Mouse (Mus musculus): Measurements from ENCODE around the gene Oxgr1.

Oxgr1 gene

GRCm38 (mm10) chr14:120042187-120042820 lies at the start of gene Oxgr1:
TSS of gene Oxgr1 (minus strand) at chr14:120042435.
- ChIA-PET CTCF (no interaction called here), POLR2A (interaction anchor here in 1 of 4 experiments (1.3 kb wide), 1 partner anchor 95 kb away, joined by 3 read pairs; no protein-coding TSS in a partner anchor)

GRCm38 (mm10) chr14:120090401-120090800 lies 48.2 kb upstream of the Oxgr1 start:
- CTCF ChIA-PET, result no interaction called here
- POLR2A ChIA-PET, result no interaction called here

GRCm38 (mm10) chr14:120089649-120090360 lies 47.6 kb upstream of the Oxgr1 start:
- ChIA-PET POLR2A (no interaction called here), CTCF (no interaction called here)

GRCm38 (mm10) chr14:120089006-120089648 lies 46.9 kb upstream of the Oxgr1 start:
- POLR2A ChIA-PET, result no interaction called here
- CTCF ChIA-PET, result no interaction called here

GRCm38 (mm10) chr14:120084084-120084667 lies 41.9 kb upstream of the Oxgr1 start:
- ChIA-PET POLR2A (interaction anchor here in 1 of 4 experiments (0.8 kb wide), 1 partner anchor 394 kb away, joined by 3 read pairs; the partner anchor contains the start of gene Rap2a), CTCF (interaction anchor here in 1 of 4 experiments (0.7 kb wide), 1 partner anchor 38 kb away, joined by 4 read pairs; no protein-coding TSS in a partner anchor)

DNA sequence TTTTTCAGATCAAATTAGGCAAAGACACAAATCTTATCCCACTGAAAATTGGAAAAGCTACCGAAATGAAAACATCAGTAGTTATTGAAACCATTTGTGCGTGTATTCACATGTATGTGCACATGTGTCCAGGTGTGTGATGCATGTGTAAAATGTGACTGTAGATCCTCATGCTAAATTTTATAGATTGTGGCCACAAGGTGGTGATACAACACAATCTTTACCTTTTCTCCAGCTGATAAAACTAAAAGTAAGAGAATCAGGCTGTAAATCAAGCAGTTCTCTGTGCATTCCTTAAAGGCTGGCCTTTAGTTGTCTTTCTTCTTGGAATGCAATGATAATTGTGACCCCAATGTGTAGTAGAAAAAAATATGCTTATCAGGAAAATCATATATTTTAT lies 34.0 kb upstream of the Oxgr1 start:
- ChIA-PET CTCF (interaction anchor here (0.6 to 1.6 kb wide), 8 partner anchors 180 to 976 kb away, joined by 3 to 10 read pairs (median 3); no protein-coding TSS in a partner anchor), POLR2A (interaction anchor here in 1 of 4 experiments (0.7 kb wide), 1 partner anchor 230 kb away, joined by 3 read pairs; no protein-coding TSS in a partner anchor)

DNA sequence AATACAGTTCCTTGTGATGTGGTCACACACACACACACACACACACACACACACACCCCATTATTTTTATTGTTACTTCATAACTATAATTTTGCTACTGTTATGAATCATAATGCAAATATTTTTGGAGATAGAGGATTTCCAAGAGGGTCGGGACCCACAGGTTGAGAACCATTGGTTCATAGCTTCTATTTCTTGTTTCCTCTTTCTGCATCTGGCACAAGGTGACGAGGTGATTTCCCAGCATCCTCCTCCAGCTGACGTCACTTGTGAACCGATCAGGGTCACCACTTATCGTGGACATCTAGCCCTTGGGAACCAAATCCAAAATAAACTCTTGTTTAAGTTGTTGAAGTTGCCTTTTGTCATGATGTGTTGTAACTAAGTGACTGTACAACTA lies 33.5 kb upstream of the Oxgr1 start:
- ChIA-PET CTCF (interaction anchor here (0.8 to 1.6 kb wide), 7 partner anchors 180 to 976 kb away, joined by 3 to 10 read pairs (median 3); no protein-coding TSS in a partner anchor), POLR2A (interaction anchor here in 1 of 4 experiments (0.7 kb wide), 1 partner anchor 231 kb away, joined by 3 read pairs; no protein-coding TSS in a partner anchor)

DNA sequence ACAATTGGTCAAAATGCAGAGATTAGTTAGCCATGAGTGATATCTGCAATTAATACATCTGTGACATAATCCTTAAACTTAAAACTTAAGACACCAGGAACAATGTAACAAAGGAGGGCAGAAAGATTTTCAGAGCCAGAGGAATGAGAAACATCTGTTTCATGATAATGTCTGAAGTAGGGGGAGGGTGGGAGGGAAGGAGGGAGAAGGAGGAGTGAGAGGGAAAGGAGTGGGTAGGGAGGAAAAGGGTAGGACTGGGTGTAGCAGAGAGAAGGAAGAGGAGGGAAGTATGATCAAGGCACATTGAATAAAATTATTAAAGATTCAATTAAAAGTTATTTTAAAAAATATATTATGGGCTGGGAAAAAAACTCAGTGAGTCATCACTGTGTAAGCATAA lies 32.0 kb upstream of the Oxgr1 start:
- POLR2A ChIA-PET, result no interaction called here
- CTCF ChIA-PET, result no interaction called here

- POLR2A ChIA-PET, result interaction anchor here in 1 of 4 experiments (1.1 kb wide), 1 partner anchor 337 kb away, joined by 3 read pairs; no protein-coding TSS in a partner anchor
- CTCF ChIA-PET, result interaction anchor here (0.5 to 1.4 kb wide), 18 partner anchors 8 to 1136 kb away, joined by 3 to 8 read pairs (median 3); no protein-coding TSS in a partner anchor
Observed at GRCm38 (mm10) chr14:120061096-120061495, 18.9 kb upstream of the Oxgr1 start.

DNA sequence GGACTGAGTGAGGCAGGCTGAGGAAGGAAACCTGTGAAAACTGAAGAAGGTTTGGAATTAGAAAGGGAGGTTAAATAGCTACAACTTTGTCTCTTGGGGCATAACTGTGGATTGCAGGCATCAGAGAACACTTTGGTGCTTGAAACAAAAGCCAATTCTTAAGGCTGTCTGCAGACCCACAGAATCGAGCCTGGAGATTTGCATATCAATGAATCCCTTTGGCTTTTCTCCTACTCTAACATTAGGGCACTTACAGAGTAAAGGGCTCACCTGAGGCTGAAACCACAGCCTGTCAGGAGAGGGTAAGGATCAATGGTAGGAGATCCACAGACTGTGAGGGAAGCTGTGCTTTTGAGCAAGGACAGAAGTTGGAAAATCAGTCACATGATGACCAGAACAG lies 8.8 kb downstream of the Oxgr1 start:
- ChIA-PET CTCF (interaction anchor here in 1 of 4 experiments (0.6 to 0.7 kb wide), 2 partner anchors 731 to 807 kb away, joined by 3 read pairs; no protein-coding TSS in a partner anchor), POLR2A (no interaction called here)

DNA sequence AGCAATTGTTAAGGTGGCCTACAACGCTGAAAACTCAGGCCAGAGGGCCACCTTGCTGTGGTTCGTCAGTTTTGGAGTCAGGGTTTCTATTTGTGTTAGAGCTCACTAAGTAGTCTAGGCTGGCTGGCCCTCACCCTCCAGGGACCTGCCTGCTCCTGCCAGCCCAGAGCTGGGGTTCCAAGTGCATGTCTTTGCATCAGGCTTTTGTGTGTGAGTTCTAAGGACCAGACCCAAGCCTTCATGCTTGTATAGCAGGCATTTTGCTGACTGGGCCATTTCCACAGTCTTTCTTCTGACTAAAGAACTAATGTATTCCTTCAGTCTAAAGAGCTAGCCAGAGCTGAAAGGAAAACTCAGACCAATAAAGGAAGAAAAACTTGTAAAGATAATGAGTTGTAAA lies 22.3 kb downstream of the Oxgr1 start:
- CTCF ChIA-PET, result no interaction called here
- POLR2A ChIA-PET, result interaction anchor here in 1 of 4 experiments (0.5 kb wide), 1 partner anchor 862 kb away, joined by 7 read pairs; no protein-coding TSS in a partner anchor

- POLR2A ChIA-PET, result no interaction called here
- CTCF ChIA-PET, result interaction anchor here in 1 of 4 experiments (0.5 kb wide), 1 partner anchor 422 kb away, joined by 3 read pairs; no protein-coding TSS in a partner anchor
Observed at GRCm38 (mm10) chr14:120009969-120010872, 32.0 kb downstream of the Oxgr1 start.

DNA sequence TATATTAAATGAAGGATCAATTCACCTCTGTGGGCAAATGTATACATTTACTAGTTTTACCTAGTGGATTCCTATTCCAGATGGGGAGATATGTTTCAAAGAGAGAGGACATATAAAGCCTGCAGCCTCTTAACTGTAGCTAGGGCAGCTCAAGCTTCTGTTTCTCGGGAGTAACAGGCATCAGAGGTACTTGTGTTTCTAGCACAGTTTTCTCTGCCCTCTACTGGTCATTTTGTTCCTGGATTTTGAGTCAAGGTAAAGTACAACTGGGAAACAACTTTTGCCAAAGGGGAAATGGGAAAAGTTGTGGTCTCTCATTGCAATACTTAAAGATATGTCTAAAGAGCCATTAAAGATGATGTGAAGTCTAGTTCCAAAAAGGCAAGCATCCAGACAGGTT lies 37.1 kb downstream of the Oxgr1 start:
- ChIA-PET POLR2A (no interaction called here), CTCF (interaction anchor here in 2 of 4 experiments (0.5 to 0.7 kb wide), 3 partner anchors 56 to 968 kb away, joined by 3 read pairs; no protein-coding TSS in a partner anchor)

DNA sequence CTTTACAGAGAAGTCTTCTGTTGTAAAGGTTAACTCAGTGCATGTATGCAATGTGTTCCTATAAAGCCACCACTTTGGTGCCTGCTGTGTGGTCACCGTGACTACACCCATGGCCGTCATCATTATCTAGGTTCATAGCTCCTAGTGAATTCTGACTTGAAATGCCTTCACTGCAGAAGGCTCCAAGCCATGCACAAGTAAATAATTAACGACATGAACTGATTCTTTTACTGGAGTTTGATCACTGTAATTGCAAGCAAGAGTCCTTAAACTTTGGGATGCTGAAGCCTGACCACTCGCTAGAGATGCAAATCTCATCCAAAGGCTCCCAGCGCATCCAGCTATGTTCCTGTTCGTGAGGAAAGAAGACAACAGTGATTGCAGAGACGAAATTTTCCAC lies 38.6 kb downstream of the Oxgr1 start:
- POLR2A ChIA-PET, result no interaction called here
- CTCF ChIA-PET, result no interaction called here

GRCm38 (mm10) chr14:120002673-120003072 lies 39.6 kb downstream of the Oxgr1 start:
- CTCF ChIA-PET, result no interaction called here

DNA sequence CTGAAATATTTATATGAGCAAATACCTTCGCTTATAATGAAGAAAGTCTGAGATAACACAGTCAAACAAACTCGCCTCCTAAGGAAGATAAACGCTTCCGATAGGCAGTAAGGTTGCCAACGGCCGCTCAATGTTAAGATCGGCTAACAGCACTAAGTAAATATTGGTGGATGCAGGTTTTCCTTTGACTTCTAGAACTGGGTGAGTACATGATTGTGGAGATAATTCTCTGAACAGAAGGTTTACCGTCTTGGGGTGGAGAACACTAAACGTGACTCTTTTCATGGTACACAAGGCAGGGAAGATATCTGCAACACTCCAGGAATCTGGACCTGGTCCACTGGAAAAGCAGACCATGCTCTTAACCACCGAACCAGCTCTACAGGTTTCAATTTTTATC lies 52.6 kb downstream of the Oxgr1 start:
- CTCF ChIA-PET, result no interaction called here
- POLR2A ChIA-PET, result interaction anchor here in 1 of 4 experiments (0.5 kb wide), 1 partner anchor 280 kb away, joined by 3 read pairs; no protein-coding TSS in a partner anchor

More at GRCm38 (mm10) chr14:120002673-120003072, 39.6 kb downstream of the Oxgr1 start:
- POLR2A ChIA-PET, result no interaction called here

DNA sequence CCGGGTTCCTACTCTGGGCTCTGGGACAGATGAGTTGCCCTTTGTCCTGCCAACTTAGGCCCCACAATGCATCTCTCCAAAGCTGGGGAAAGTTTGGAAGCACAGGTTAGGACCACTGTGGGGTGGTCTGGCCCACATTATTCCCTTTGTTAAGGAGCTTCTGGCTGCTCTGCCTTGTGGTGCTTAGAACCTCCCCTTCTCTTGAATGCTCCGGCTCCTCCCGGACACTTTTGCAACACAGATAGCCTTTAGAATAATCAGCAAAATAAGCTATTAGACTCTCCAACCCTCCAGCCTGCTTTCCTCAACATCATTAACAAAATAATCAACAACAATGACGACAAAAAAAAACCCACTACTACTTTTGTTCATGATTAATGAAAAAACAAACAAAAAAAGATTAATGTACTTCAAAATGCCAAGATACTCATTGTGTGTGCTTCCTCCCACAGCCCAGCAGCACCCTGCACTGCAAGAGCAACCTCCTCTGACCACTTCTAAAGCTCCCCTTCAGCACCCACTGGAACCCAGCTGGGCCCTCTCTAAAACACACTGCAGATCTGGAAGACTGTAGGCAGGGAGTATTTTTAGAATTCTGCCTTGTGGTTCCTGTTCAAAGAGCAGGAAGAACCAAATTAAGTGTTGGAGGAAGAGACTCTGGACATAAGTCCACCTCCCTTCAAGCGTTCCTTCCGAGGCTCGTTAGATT lies 53.1 kb downstream of the Oxgr1 start:
- POLR2A ChIA-PET, result interaction anchor here in 1 of 4 experiments (0.5 kb wide), 1 partner anchor 280 kb away, joined by 3 read pairs; no protein-coding TSS in a partner anchor
- CTCF ChIA-PET, result interaction anchor here in 1 of 4 experiments (1.3 kb wide), 1 partner anchor 72 kb away, joined by 4 read pairs; no protein-coding TSS in a partner anchor

Measured in embryonic stem cell, embryonic (primary cell).